Mouse (Mus musculus) layer of hippocampus, adult 11-12 months (tissue): ENCODE results near the gene Slc5a11.

Experiments
- DNase-seq: peaks from one replicate; pipeline ENCODE4 v3.0.0; 2022; ENCODE audit warnings: low spot score

Gene Slc5a11

GRCm38 (mm10) chr7:123283826-123284225, 69.2 kb downstream of the Slc5a11 start:
- DNase-seq: no peak

- DNase-seq: no peak
Measured at GRCm38 (mm10) chr7:123285896-123286295, 71.3 kb downstream of the Slc5a11 start.

- DNase-seq: no peak
Measured at GRCm38 (mm10) chr7:123287903-123288302, 73.3 kb downstream of the Slc5a11 start.

GRCm38 (mm10) chr7:123289176-123289575, 74.6 kb downstream of the Slc5a11 start:
- no peak for DNase-seq

GRCm38 (mm10) chr7:123291942-123292341, 77.4 kb downstream of the Slc5a11 start:
- no peak for DNase-seq

DNA sequence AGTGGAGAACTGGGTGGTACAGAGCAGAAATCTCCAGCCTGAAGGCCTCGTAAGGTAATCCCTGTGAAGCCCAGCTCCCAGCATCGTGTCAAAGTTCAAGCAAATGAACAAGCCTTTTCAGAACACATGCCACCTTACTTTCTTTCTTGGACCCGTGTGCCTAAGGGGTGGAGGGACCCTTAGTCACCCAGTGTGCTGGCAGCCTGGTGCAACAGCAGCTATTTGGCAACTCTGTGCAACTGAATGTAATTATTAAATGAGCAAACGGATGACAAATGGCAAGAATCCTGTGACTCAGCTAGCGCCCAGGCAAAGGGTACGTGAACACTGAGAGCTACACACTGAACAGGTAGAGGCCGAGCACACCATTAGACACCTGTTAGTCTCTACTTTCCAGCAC, 79.3 kb downstream of the Slc5a11 start:
- DNase-seq: no peak

DNA sequence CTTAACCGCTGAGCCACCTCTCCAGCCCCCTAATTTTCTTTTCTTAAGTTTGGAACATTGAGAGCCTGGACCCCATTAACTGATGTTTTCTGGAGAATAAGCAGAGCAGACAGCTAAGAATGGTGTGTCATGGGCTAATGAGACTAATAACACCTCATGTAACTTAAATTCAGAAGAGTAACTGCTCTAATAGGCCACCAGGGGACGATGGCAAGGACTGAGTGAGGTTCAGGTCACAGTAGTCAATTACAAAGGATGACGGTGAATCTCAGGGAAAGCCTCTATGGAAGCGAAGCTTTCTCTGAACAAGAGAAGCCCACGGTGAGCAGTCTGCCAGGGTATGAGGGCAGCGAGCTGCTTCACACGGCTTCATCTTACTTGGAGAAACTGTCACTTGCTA, 80.8 kb downstream of the Slc5a11 start:
- no peak for DNase-seq

- no peak for DNase-seq
Measured at GRCm38 (mm10) chr7:123296097-123296496, 81.5 kb downstream of the Slc5a11 start.

DNA sequence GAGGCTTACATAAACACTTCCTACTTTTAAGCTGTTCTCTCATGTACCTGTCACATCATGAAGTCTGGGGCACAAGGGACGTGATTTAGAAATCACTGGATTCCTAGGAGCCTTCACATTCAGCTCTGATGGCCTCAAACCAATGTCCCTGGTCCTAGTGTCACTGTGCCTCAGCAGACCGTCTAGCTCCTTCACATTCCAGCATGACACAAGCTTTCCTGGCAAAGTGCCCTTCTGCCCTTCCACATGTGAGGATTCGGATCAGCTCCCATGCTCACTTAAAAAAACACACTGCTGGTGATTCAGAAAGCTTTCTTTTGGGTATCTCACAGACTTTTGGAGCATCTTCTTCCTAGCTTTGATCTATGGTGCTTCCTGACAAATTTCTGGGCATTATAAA, 83.6 kb downstream of the Slc5a11 start:
- DNase-seq: peak; percentile 52

DNA sequence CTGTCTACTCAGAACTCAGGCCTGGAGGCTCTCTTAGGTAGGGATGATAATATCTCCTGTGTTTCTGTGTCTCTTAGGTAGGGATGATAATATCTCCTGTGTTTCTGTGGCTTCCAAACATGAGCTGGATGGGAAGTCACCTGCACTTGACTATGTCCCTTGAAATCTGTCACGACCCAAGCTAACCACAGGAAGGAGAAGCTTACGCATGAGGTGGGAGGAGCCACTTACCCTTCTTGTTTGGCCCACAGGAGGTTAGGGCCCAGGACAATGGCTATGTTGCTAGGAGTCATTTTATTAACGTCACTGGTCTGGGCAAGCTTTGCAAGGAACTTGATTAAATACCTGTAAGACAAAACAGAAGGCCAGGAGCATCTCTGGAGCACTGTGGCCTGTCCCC, 85.7 kb downstream of the Slc5a11 start:
- no peak for DNase-seq

- DNase-seq: no peak
Measured at GRCm38 (mm10) chr7:123305397-123305796, 90.8 kb downstream of the Slc5a11 start.

GRCm38 (mm10) chr7:123307236-123307635, 92.7 kb downstream of the Slc5a11 start:
- DNase-seq: no peak

DNA sequence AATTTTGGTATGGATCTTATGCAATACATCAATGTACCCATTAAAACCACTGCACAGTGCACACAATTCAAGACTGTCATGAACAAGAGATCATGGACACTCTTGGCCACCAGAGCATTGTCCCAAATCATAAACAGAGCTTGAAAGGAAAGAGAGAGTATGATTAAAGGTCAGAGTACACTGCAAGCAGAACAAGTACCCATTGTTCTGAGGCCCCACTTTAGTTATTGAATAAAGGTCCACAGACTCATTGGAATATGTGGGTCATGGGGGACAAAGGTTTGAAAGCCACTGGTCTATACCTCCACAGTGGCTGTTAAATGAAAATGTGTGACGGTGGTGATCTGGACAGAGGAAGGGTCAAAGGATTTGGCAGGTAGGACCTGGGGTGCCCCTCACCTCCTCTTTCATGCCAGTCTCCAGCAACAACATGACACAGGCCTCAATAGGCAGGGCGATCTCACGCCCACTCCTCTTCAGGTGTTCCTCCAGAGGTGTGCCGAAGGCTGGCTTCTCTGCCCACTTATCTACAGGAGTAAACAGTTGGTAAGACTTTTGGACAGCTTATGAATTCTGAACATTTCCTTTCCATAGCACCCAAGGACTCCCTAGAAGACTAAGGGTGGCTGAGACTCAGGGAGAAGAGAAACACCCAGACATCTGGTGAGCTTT, 93.4 kb downstream of the Slc5a11 start:
- DNase-seq: no peak

GRCm38 (mm10) chr7:123311836-123312235, 97.3 kb downstream of the Slc5a11 start:
- DNase-seq: no peak

GRCm38 (mm10) chr7:123312738-123313137, 98.2 kb downstream of the Slc5a11 start:
- DNase-seq: no peak

DNA sequence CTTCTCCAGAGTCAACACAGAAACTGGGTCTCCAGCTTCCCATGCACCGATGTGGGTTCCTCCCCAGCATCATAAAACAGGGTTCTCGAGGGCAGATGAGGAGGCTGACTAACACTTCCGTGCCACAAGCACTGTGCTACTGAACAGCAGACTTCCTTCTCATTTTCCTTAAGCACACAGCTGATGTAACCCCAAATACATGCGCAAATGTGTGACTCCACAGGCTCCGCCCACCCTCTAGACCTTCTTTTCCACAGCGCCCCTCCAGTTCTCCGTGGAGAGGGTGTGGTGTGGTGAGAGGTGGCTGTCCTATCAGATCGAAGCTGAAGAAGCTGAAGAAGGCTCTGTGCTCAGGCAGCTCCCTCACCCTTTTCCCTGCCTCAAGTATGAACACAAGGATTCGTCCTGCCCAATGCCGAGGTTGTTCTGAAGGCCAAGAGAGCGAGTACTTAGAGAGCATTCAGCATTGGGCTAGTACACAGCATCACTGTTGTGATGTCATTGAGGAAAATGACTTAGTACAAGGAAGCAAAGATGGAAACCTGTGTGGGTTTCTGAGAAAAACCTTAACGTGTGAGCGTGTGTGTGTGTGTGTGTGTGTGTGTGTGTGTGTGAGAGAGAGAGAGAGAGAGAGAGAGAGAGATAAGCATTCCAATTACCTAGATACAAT, 108.0 kb downstream of the Slc5a11 start:
- DNase-seq: no peak
